Mouse (Mus musculus): ENCODE measurements around the gene Gm973. TPM values are rescaled to one million over a fixed set of nuclear protein-coding genes. Genes with fewer than 3 reads are reported as not detected.
A peak's percentile ranks its signal among the peaks of the same experiment; 100 is the strongest.

The Gm973 gene
- polyA plus RNA-seq, 1 experiment from 2014 or later, result 1.2 TPM

GRCm38 (mm10) chr1:59483521-59484245 is 32.4 kb upstream of the Gm973 start:
- under 1% methylated on average over 46 of the region's 46 CpGs for WGBS
- Histone ChIP-seq H3K36me3 (replicated peaks) (peaks cover 42% of the 10 kb centered on the region), H3K27ac (replicated peaks) (peak overlapping the region; percentile 96), H3K4me3 (peak overlapping the region; percentile 87), H3K4me1 (peaks cover 86% of the 10 kb centered on the region), H3K9me3 (no peaks in the 10 kb centered on the region), H3K27me3 (replicated peaks; ENCODE audit: low read depth, poor library complexity, severe bottlenecking) (peaks cover 9% of the 10 kb centered on the region; the same call in 1 of the 2 replicates)
- peak; percentile 86 for DNase-seq (ENCODE audit: low spot score)

GRCm38 (mm10) chr1:59484314-59484713 is 31.8 kb upstream of the Gm973 start:
- Histone ChIP-seq H3K36me3 (replicated peaks) (peaks cover 46% of the 10 kb centered on the region), H3K4me3 (peak overlapping the region; percentile 87), H3K4me1 (peaks cover 93% of the 10 kb centered on the region), H3K9me3 (no peaks in the 10 kb centered on the region), H3K27me3 (replicated peaks; ENCODE audit: low read depth, poor library complexity, severe bottlenecking) (peaks cover 8% of the 10 kb centered on the region; the same call in 1 of the 2 replicates), H3K27ac (replicated peaks) (peak overlapping the region; percentile 96)
- peak; percentile 50 for DNase-seq (ENCODE audit: low spot score)
- 3% methylated on average over 21 of the region's 21 CpGs for WGBS

GRCm38 (mm10) chr1:59484791-59485785 is 31.0 kb upstream of the Gm973 start:
- Histone ChIP-seq H3K9me3 (no peaks in the 10 kb centered on the region), H3K4me1 (peaks cover 86% of the 10 kb centered on the region), H3K27ac (replicated peaks) (peak overlapping the region; percentile 96), H3K27me3 (replicated peaks; ENCODE audit: low read depth, poor library complexity, severe bottlenecking) (0 out of 2 replicates have a peak, but pooled peaks cover 3% of the 10 kb centered on the region), H3K36me3 (replicated peaks) (peaks cover 51% of the 10 kb centered on the region), H3K4me3 (peak overlapping the region; percentile 87)
- DNase-seq (ENCODE audit: low spot score), result peak; percentile 74
- 2% methylated on average over 16 of the region's 16 CpGs for WGBS

DNA sequence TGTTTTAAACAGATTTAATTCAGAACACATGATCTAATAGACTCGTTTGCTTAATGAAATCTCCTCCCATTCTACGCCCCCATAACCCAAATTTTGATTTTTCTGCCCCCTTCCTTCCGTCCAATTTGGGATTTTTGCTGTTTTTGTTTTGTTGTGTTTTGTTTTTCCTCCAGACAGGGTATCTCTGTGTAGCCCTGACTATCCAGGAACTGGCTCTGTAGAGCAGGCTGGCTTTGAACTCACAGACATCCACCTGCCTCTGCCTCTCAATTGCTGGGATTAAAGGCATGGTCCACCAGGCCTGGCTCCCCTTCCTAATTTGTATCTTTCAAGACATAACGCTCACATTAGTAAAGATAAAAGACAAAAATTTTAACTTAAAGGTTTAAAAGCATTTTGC is 30.3 kb upstream of the Gm973 start:
- peak overlapping the region; percentile 96 for H3K27ac ChIP-seq (replicated peaks)
- 23% methylated on average over 4 of the region's 4 CpGs for WGBS
- peaks cover 79% of the 10 kb centered on the region for H3K4me1 ChIP-seq
- DNase-seq (ENCODE audit: low spot score), result no peak
- H3K27me3 ChIP-seq (replicated peaks; ENCODE audit: low read depth, poor library complexity, severe bottlenecking), result 0 out of 2 replicates have a peak, but pooled peaks cover 3% of the 10 kb centered on the region
- peaks cover 58% of the 10 kb centered on the region for H3K36me3 ChIP-seq (replicated peaks)
- H3K9me3 ChIP-seq, result no peaks in the 10 kb centered on the region
- H3K4me3 ChIP-seq, result peak overlapping the region; percentile 87

- Histone ChIP-seq H3K27ac (replicated peaks) (peak overlapping the region; percentile 55), H3K4me1 (peaks cover 83% of the 10 kb centered on the region), H3K9me3 (no peaks in the 10 kb centered on the region), H3K4me3 (peak overlapping the region; percentile 87), H3K36me3 (replicated peaks) (peaks cover 66% of the 10 kb centered on the region), H3K27me3 (replicated peaks; ENCODE audit: low read depth, poor library complexity, severe bottlenecking) (0 out of 2 replicates have a peak, but pooled peaks cover 3% of the 10 kb centered on the region)
- WGBS, result 4% methylated on average over 10 of the region's 10 CpGs
- DNase-seq (ENCODE audit: low spot score), result peak; percentile 71
These were observed 28.4 kb upstream of the Gm973 start for GRCm38 (mm10) chr1:59487651-59488051.

GRCm38 (mm10) chr1:59488481-59488880 is 27.6 kb upstream of the Gm973 start:
- H3K27ac ChIP-seq (replicated peaks), result 0 out of 2 replicates have a peak overlapping the region, but pooled peaks have one; percentile 8
- H3K9me3 ChIP-seq, result no peaks in the 10 kb centered on the region
- DNase-seq (ENCODE audit: low spot score), result no peak
- peaks cover 83% of the 10 kb centered on the region for H3K4me1 ChIP-seq
- 0 out of 2 replicates have a peak, but pooled peaks cover 2% of the 10 kb centered on the region for H3K27me3 ChIP-seq (replicated peaks; ENCODE audit: low read depth, poor library complexity, severe bottlenecking)
- no peak overlapping the region for H3K4me3 ChIP-seq
- peaks cover 62% of the 10 kb centered on the region for H3K36me3 ChIP-seq (replicated peaks)
- 51% methylated on average over 4 of the region's 4 CpGs for WGBS

DNA sequence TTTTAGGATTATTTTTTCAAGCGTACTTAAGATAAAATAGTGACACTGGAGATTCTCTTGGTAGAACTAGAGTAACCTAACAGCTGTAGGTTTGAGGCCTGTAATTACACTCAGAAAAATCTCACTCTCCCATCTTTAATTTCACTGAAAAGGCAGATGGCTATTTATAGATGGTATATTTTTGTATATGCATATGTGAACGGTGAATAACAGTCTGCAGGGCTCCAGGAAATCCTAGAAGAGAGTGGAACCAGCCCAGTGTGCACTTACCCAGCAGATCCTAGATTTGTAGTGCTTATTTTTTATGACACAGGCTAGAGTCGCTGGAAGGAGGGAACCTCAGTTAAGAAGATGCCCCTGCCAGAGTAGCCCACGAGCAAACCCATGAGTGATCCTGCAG is 27.1 kb upstream of the Gm973 start:
- Histone ChIP-seq H3K27ac (replicated peaks) (no peak overlapping the region), H3K4me3 (no peak overlapping the region), H3K36me3 (replicated peaks) (peaks cover 58% of the 10 kb centered on the region), H3K9me3 (no peaks in the 10 kb centered on the region), H3K27me3 (replicated peaks; ENCODE audit: low read depth, poor library complexity, severe bottlenecking) (0 out of 2 replicates have a peak, but pooled peaks cover 5% of the 10 kb centered on the region), H3K4me1 (peaks cover 82% of the 10 kb centered on the region)
- WGBS, result 67% methylated on average over 4 of the region's 4 CpGs
- no peak for DNase-seq (ENCODE audit: low spot score)

GRCm38 (mm10) chr1:59491517-59491916 is 24.5 kb upstream of the Gm973 start:
- H3K4me3 ChIP-seq, result no peak overlapping the region
- no peak for DNase-seq (ENCODE audit: low spot score)
- peaks cover 57% of the 10 kb centered on the region for H3K4me1 ChIP-seq
- peak overlapping the region; percentile 4; the same call in 1 of the 2 replicates for H3K27ac ChIP-seq (replicated peaks)
- peaks cover 37% of the 10 kb centered on the region for H3K36me3 ChIP-seq (replicated peaks)
- no peaks in the 10 kb centered on the region for H3K9me3 ChIP-seq
- 79% methylated on average over 9 of the region's 9 CpGs for WGBS
- H3K27me3 ChIP-seq (replicated peaks; ENCODE audit: low read depth, poor library complexity, severe bottlenecking), result peaks cover 10% of the 10 kb centered on the region; the same call in 1 of the 2 replicates

DNA sequence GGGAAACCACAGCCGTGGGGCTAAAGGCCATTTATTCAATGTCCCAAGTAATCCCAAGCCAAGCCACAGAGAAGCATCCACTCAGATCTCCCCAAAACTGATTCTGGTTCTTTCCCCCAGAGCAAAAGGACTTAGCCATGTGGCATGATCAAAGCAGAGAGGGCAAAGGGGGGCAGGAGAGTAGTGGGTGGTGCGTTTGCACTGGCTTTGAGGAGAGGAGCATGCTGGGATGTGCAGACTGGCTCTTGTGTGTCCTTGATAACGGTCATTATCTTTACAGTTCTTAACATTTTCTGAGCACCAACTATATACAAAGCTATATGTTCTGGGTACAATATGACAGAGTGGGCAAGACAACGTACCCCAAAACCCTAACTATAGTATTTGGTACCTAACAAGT is 23.6 kb upstream of the Gm973 start:
- Histone ChIP-seq H3K36me3 (replicated peaks) (peaks cover 32% of the 10 kb centered on the region), H3K4me1 (peaks cover 48% of the 10 kb centered on the region), H3K27ac (replicated peaks) (no peak overlapping the region), H3K9me3 (no peaks in the 10 kb centered on the region), H3K4me3 (no peak overlapping the region), H3K27me3 (replicated peaks; ENCODE audit: low read depth, poor library complexity, severe bottlenecking) (peaks cover 10% of the 10 kb centered on the region; the same call in 1 of the 2 replicates)
- no peak for DNase-seq (ENCODE audit: low spot score)
- WGBS, result 69% methylated on average over 4 of the region's 4 CpGs

GRCm38 (mm10) chr1:59495970-59496369 is 20.1 kb upstream of the Gm973 start:
- no peak overlapping the region for H3K27ac ChIP-seq (replicated peaks)
- peaks cover 10% of the 10 kb centered on the region; the same call in 1 of the 2 replicates for H3K27me3 ChIP-seq (replicated peaks; ENCODE audit: low read depth, poor library complexity, severe bottlenecking)
- WGBS, result 94% methylated on average over 5 of the region's 5 CpGs
- no peak overlapping the region for H3K4me3 ChIP-seq
- peaks cover 28% of the 10 kb centered on the region for H3K4me1 ChIP-seq
- H3K36me3 ChIP-seq (replicated peaks), result peaks cover 6% of the 10 kb centered on the region
- no peaks in the 10 kb centered on the region for H3K9me3 ChIP-seq
- DNase-seq (ENCODE audit: low spot score), result no peak

DNA sequence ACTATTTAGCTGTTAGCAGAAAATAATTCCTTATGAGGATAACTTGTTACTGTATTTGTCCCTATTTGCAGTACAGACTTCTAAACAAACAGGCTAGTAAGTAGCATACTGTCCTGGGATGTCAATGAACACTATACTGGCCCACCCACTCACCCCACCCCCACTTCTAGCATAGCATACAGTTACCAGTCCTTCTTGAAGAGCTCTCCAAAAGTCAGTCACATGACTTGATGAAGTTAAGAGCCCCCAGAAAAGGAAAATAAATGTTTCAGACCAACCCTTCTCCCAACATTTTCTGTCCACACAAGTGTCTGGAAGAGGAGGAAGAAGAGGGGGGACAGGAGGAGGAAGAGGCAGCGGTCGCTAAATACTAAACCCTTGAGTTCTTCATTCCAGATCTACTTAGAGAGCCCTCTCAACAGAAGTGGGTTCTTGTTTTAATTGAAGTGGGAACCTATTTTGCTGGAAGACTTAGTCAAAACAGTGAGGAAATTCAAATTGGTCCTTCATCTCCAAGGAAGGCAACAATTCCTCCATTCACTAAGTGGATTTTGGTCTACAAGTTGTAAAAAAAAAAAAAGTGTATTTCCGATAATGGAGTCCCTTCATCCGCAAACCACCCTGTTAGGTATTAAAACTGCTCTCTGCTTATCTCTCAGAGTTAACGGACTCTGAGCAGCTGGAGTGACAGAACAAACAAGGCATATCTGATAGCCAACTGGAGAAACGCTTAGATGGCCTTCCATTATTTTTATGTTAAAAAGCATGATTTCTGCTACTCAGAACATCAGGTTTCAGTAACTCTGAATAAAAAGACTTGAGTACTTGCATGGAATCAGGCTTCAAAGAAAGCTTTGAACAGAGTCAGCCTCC is 18.1 kb upstream of the Gm973 start:
- Histone ChIP-seq H3K27me3 (replicated peaks; ENCODE audit: low read depth, poor library complexity, severe bottlenecking) (peaks cover 10% of the 10 kb centered on the region; the same call in 1 of the 2 replicates), H3K4me3 (no peak overlapping the region), H3K36me3 (replicated peaks) (no peaks in the 10 kb centered on the region), H3K9me3 (no peaks in the 10 kb centered on the region), H3K4me1 (peaks cover 10% of the 10 kb centered on the region), H3K27ac (replicated peaks) (no peak overlapping the region)
- 77% methylated on average over 6 of the region's 6 CpGs for WGBS
- no peak for DNase-seq (ENCODE audit: low spot score)

Measured in embryonic facial prominence, embryonic 10.5 days (tissue).